Mouse (Mus musculus): ENCODE measurements around the gene Faap20. TPM values are rescaled to one million over a fixed set of nuclear protein-coding genes. Genes with fewer than 3 reads are reported as not detected.
A peak's percentile ranks its signal among the peaks of the same experiment; 100 is the strongest.

The Faap20 gene
- total RNA-seq, 2 experiments from 2014 or later: 24.2 to 24.5 TPM

DNA sequence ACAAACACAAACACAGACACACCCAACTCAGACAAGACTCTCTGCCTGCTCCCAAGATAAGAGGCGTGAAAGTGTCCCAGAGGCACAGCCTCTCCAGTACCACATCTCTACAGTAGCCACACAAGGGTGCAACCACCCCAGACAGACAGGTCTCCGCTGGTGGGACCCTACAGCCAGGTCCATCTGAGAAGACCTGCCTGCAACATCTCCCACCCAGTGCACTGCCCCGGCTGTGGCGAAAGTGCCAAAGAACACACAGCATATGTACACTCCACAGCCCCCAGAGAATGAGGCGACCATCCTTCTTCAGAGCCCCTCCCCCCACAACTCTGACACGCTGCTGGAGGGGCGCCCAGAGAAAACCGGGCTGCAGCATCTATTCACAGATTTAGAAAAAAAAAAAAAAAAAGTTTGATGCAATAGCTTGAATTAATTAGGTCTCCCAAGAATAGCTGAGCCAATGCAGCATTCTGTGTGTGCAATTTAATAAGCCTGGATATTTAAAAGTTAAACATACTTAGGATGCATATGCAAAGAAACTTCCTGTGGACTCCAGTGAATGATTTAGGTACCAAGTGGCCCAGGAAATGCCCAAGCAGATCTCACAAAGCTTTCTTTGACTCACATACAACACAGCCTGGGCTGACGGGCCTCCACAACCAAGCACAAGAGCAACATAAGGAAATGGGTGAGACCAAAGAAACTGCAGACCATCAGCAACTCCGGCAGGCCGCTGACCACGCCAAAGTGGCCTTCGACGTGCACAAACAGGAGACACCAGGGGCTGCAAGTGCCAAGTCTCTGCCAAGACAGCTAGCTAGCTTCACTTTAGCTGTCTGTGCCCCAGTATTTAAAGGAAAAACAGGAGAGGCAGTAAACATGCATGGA lies 29.1 kb upstream of the Faap20 start:
- peak in 1 of 2 experiments; percentile 65 for DNase-seq (ENCODE audit: low spot score in 2 of 2)

DNA sequence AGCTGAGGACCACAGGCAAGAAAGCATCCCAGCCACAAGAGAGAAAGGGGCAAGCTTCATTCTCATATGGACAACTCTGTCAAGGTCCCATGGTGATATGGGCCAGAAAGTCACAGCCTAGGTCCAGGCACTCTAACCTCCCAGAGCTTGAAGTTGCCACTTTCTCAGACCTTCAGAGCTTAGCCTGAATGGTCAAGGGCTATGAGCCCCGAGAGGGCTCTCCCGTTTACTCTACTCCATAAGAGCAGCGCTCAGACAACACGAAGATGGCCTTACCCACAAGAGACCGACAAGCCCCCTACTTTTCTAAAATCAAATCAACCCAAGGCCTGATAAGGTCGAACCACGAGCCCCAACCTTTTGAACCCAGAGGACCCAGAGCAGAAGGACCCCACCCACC lies 28.5 kb upstream of the Faap20 start:
- no peak for DNase-seq (ENCODE audit: low spot score in 2 of 2)

DNA sequence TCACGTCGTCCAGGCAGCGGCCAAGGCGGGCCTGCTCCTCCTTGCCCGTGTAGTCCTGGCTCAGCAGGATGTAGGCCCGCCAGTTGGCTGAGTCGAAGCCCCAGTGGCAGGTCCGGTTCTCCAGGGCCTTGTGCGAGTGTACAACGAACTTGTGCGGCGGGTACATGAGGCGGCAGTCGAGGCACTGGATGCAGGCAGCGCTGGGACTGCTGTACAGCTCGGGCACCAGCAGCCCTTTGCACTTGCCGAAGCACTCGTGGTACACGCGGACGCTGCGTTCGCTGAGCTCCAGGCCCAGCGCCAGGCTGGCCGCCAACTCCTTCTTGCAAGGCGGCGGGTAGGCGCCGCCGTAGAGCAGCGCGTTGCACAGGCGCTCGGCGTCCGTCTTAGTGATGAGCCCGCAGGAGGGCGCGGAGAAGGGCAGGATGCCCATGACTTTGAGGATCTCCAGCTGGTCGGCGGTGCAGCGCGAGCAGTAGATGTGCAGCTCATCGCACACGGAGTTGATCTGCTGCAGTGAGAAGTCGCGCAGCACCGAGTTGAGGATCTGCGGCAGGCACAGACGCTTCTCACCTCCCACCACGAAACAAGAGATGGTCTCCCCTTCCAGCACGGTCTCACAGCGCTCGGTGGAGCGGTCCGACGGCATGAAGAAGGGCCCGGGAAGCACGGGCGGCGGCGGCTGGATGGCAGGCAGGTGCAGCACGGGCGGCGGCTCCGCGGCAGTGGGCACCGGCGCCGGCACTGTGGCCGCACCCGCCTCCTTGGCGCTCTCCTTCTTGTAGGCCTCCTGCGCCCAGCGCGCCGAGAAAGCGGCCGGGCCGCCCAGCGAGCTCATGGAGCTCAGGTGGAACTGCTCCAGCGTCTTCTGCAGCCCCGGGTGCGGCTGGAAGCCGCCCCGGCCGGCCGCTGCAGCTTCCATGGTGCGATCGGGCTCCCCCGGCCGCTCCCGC lies 27.7 kb upstream of the Faap20 start:
- peak; percentile 66 to 76 for DNase-seq (ENCODE audit: low spot score in 2 of 2)

DNA sequence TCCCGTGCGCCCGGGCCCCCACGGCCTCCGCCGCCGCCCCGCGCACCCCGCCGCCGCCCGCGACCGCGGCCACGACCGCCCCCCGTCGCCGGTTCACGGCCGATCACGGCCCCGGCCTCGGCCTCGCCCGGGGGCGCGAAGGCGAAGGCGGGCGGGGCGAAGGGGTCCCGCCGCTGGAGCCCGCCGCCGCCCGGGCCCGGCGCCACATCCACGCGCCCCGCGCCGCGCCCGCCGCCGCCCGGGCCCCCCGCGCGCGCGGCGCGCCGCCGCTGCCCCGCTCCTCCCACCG lies 27.1 kb upstream of the Faap20 start, which contains the start of gene Ski:
Gene Ski (minus strand): TSS at position 41 of the 289 bp plus-strand sequence.
- no peak for DNase-seq (ENCODE audit: low spot score in 2 of 2)

DNA sequence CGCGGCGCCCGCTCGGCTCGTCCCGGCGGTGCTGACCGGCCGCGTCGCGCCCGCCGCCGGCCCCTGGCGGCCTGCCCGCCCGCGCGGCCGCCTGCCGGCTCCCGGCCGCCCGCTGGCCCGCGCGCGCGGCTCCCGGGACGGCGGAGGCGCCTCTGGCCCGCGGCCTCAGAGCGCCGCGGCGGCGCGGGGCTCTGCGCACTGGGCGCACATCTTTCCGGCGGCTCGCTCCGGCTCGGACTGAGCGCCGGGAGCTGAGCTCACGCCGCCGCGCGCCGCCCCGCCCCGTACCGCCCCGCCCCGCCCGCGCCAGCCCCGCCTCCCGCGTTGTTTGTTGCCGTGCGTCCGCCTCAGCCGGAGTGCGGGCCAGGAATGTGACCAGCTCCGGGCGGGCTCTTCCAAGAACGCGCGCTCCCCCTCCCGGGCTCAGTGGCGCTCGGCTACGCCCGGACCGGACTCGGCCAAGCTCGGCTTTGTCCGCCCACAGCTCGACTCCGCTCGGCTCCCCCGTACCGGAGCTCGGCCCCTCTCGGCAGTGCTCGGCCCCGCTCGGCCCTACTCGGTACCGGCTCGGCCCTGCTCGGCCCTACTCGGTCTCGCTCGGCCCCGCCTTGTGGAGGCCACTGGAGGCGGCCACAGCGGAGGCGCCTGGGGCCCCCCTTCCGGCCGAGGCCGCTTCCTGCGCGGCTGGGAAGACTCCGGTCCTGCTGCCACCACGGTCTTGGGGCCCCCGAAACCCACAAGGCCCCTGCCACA lies 26.6 kb upstream of the Faap20 start:
- DNase-seq (ENCODE audit: low spot score in 2 of 2): peak; percentile 100

DNA sequence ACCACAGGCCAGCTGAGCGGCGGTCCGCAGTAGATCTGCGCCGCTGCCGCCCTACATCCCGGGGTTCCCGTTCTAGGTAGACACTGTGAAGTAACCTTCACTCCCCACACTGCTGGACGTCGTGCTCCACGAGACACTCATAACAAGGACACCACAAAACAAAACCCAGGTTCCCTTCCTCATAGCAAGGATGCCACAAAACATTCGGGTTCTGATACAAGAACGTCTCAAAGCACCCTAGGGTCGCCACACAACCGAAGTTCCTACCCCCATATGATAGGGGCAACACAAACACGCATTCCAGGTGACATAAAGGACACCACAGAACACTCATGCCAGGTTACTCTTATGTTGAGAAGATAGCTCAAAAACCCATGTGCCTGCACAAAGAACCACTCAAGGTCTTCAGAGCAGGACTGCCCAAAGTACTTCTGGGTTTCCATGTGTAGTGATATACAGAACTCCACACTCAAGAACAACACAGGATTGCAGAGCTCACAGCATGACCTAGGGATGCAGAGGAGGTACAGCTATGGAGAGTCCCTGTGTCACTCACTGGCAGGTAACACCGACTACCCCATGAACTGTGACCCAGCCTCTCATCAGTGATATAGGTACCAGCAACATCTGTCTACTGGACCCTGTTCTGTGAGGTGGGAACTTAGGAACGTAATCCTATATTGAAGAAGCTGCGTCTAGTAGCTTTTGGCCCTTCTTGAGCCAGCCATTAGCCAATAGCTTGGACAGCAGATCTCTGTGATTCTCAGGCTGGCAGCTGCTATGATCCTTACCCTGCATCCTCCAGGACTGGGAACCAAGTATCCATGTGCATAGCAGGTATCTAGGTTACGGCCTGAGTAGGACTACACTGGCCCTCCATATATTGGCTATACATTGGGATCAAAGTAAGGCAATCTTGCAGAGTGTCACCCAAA lies 25.7 kb upstream of the Faap20 start:
- DNase-seq (ENCODE audit: low spot score in 2 of 2): no peak

DNA sequence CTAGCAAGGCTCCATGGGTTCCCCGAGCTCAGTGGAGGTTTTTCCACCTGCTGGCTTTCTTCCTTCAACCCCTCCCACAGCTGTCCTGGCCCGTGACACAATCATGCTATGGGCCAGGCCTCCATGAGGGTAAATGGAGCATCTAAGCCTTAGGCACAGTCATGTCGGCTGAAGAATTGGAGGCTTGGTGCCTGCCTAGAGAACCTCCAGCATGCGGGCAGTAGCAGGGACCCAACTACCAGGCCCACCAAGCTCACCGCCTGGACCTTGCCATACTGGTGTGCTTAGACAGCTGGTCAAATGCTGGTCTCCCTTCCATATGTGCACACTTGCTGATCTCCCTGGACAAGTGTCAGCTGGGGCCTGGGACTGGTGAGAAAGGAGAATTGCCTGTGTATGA lies 23.7 kb upstream of the Faap20 start:
- DNase-seq (ENCODE audit: low spot score in 2 of 2): no peak

DNA sequence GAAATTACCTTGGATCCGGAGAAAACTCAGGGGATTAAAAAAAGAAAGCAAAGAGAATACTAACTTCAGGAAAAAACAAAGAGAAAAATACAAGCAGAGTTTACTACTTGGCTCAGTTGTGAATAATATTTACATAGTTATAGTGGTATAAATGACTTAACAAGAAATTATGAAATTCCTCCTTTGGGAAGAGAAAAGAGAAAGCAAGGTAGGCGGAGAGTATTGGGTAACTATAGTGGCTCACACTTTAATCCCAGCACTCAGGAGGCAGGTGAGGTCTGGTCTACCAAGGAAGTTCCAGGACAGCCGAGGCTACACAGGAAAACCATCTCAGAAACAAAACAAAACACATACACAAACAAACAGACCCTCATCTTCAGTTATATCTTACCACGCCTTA lies 21.6 kb upstream of the Faap20 start:
- no peak for DNase-seq (ENCODE audit: low spot score in 2 of 2)

DNA sequence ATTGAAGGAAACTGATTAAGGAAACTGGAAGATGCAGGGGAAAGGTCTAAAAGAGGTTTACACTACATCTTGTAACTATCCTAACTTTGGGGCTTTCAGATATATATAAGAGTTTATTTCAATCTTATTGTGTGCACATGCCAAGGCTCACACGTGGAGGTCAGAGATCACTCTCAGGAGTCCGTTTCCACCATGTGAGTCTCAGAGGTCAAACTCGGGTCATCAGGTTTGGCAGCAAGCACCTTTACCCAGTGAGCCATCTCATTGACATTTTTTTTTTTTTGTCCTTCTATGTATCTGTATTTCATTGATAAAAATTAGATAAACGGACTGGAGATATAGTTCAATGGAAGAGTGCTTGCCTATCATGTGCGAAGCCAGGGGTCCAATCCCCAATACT lies 21.1 kb upstream of the Faap20 start:
- DNase-seq (ENCODE audit: low spot score in 2 of 2): no peak

DNA sequence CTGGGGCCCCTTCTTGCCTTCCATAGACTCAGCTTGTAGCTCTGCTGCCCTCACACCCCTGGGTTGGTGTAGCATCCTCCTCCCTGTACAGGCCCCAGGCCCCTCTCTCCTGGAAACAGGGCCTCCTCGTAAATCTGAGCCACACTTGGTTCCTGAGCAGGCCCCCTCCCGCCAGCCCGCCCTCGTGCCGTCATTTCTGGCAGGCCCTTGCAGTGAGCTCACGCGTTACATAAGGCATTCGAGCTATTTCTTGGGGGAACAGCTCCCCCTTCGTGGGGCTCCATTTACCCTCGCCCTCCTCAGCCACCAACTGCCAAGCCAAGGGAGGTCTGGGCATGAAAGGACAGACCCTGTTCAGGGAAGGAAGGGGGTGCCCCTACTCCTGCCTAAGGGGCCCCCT lies 15.7 kb upstream of the Faap20 start:
- peak; percentile 78 to 79 for DNase-seq (ENCODE audit: low spot score in 2 of 2)

DNA sequence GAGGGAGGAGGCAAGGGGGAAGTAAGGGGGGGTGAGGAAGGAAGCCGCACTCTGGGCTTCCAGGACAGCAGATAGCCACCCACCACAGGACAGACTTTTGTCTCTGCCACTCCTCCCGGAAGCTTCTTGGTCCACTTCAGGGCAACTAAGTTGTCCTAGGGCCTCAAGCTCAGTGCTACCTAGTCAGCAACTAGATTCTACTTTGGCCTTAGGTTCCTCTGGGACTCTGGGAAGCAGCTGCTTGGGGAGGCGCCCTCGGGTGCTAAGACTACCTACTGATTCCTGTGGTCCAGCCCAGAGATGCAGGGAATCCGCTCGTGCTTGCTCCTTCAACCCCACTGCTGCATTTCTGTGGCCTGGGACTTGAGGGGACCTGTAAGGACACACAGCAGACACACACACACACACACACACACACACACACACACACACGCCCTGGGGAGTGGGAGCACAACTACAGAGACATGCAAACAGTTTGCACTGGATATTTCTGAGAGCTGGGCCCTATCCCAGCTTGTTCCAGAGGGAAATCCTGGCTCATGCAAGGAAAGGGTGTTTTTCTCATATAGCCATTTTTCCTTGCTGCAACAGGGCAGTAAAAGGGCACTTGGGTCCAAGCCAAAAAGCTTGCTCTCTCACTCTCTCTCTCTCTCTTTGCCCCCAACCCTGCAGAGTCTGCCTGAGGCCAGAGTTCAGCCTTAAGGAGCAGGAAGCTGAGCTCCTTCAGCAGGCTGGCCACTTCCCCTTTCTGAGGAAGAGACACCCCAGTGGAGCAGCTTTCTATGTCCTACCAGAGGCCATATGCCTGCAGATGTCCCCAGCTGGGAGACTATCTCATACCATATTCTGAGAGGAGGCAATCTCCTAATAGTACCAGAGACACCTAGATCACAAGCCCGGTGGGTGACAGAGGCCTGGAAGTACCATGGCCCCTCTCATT lies 15.0 kb upstream of the Faap20 start:
- no peak for DNase-seq (ENCODE audit: low spot score in 2 of 2)

DNA sequence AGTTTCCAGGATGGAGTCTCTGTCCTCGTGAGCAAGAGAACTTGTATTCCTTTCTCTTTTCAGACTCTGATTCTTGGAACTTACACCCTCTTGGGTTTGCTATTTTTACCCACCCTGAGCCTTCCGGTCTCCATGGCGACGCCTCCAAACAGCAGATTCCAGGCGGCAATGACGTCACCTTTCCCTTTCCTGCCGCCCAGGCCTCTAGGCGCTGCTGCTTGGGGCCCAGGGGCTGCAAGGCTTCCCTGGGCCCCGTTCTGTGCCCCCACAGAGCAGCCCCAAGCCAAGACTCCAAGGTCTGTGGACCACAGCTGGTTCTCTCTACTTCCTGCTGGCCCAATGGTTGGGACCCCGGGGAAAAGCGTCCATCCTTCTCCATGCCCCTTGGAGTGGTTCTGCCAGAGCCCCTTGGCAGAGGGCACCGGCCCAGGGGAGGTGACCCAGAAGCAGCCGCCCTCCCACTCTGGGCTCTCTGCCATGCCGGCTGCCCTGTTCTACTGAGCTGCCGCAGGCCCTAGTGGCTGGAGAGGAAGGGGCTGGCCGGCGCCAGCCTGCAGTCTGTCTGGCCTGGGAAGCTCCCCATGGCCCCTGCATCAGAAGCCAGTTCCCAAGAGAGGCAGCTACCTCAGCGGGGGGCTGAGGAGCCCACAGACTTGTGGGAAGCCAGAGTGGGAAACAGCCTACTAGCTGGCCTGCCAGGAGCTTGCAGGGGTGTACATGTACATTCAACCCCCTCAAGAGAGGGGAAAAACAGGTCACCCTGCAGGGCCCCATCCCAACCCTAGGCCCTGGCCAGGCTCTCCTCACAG lies 14.1 kb upstream of the Faap20 start:
- peak; percentile 87 to 93 for DNase-seq (ENCODE audit: low spot score in 2 of 2)

DNA sequence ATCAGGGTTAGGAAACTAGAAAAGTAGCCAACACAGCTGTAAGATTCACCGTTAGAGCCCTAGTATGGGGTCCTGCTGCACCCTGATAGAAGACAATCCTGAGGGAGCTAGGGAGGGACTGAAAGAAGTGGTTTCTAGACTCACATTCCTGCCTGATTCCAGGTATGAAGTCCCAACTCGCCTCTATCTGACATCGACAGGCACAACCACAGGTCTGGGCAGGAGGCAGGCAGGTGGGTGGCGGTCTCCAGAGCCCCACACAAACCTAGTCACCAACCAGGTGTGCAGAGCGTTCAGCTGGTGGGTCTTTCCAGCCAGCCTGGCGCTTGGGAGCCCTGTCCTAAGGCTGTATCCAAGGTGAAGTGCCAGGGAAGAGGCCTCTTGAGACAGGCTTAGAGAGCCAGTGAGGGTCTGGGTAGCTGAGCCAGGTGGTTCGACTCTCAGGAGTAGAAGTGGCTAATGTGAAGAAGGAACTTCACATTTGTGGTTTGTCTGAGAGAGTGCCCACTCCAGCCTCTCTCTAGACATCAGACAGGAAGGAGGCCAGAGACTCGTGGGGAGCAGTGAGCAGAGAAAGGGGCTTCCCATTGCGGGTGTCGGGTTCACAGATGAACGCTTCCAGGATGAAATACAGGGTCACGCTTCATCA lies 12.7 kb upstream of the Faap20 start:
- DNase-seq (ENCODE audit: low spot score in 2 of 2): no peak

DNA sequence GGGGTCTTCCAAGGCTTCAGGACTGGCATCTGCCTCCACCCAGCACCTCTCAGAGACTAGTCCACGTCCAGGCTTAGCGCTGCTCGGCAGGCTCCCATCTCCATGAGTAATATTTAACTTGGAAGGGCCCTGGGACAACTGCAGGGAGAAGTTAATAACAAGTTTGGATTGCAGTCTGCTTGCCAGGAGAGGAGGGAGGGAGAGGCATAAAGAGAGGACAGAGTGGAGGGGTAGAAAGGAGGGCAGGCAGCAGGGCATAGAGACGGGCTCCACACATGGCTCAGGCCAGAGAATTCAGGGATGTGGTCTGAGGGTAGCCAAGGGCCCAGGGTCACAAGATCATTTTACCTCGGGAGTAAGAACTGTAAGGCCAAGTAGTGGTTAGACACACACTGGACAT lies 11.3 kb upstream of the Faap20 start:
- no peak for DNase-seq (ENCODE audit: low spot score in 2 of 2)

DNA sequence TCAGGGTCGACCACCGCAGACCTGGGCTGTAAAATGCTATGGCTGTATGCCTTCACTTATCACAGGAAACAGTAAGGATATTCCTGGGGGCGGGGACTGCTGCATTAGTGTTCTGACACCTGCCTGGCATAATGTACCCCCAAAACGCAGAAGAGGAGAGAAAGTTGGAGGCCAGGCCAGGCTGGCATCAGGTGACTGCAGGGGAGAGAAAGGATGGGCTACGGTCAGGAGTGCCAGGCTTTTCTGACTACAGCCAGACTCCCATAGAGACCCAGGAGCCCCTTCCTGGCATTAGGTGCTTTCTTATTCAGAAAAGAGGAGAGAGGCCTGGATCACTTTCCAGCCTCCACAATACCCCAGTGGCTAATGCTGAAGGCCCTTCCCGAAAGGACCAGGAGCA lies 10.1 kb upstream of the Faap20 start:
- DNase-seq (ENCODE audit: low spot score in 2 of 2): no peak

DNA sequence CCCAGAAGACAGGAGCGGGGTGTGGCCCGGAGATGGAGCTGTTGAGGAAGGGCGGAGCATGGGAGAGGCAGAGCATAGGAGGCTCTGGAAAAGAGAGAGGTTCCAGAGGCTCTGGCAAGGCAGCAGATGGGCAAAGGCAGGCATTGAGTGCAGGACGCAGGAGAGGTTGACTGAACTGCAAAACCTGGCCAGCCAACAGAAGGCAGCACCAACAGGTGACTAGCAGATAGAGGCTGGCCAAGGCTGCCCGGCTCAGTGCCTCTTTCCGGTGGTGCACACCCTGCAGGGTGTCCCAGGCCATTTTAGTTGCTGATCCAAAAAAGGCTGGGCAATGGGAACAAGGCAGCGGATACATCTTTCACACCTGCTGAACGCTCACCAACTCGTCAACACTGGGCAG lies 7.8 kb upstream of the Faap20 start:
- DNase-seq (ENCODE audit: low spot score in 2 of 2): no peak

DNA sequence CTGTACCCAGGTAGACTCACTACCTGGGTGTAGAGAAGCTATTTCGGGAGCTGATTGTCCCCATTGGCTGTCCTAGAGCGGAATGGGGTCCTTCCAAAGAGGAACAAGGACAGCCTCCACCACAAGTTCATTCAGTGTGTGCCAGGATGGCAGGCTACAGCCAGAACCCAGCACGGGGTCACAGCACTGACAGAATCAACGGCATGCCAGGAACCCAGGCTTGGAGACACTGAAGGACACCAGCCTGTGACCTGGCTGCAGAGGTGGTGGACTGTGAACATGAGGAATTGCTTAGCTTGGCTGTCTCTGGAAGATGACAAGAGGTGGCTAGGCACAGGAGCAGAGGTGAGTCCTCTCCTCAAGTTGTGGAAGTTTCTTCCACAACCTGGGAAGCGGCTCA lies 7.3 kb upstream of the Faap20 start:
- DNase-seq (ENCODE audit: low spot score in 2 of 2): no peak

DNA sequence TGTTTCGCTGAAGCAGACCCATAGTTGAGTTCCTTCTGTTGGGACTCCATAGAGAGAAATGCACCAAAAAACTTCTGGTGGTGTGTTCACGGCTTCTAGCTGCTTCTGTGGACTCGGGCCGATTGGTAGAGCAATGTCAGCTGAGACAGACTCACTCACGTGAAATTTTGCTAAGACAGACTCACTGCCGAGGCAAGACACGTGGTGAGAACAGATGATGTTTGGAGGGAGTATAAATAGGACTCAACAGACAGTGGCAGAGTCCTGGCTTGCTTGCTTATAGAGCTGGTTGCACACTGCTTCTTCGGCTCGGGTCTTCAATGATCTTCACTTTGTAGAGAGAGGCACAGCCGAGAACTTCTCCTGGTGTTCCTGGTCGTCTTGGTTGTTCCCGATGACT lies 6.4 kb upstream of the Faap20 start:
- no peak for DNase-seq (ENCODE audit: low spot score in 2 of 2)
